Mouse (Mus musculus): Measurements from ENCODE around the gene Sys1.

DNA sequence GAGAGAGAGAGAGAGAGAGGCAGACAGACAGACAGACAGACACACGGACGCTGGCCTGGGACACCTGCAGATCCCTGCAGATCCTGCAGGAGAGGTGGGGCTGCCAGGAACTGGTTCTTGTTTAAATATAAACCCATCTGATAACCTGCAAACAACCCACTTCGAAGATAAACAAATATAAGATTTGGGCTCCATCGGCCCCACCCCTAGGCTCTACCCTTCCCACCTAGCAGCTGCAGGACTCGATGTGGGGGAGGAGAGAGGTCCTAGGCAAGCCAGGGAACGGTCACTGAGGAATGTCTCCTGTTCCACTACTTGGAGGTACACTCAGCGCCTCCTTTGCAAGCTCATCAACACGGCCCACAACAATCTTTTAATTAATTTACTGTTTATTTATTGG, 18.5 kb upstream of the Sys1 start:
- TF ChIP-seq CTCF (conservative IDR thresholded peaks at IDR 0.05; ENCODE audit: insufficient read depth, insufficient read length, low read depth, low read length): no peak
- no peak for TF ChIP-seq POLR2A (IDR thresholded peaks at IDR 0.05; ENCODE audit: low read depth, low read length)
